Mouse (Mus musculus) gastrocnemius, postnatal 25 days (tissue): ENCODE measurements around the gene Armc8. TPM values are rescaled to one million over a fixed set of nuclear protein-coding genes. Genes with fewer than 3 reads are reported as not detected.
"Not testable (repeated sequence)": the region's sequence is repeated elsewhere in the genome, so short reads cannot be mapped to it uniquely, and the experiment has no call there.

ENCODE experiments used
- DNase-seq: peaks from one replicate; pipeline ENCODE4 v3.0.0; 2022
- long read RNA-seq, 2 experiments: library from polyadenylated mRNA; stranded (forward); transcript quantifications; one replicate each; pipeline ENCODE4 v2.0.0; 2021
- total RNA-seq, 2 experiments: library from RNA; stranded (reverse); gene quantifications; 1 replicate in 1 of 2; 2 replicates in 1 of 2; pipeline ENCODE4 v1.2.3; 2021

Armc8 gene
- 10 to 100 TPM; 24.3 to 26.8 TPM for total RNA-seq
- long read RNA-seq, experiment 1, full-length matches to known transcripts, result 5 of 41 reads
- long read RNA-seq, experiment 1, partial matches to known transcripts, result 21 of 41 reads
- long read RNA-seq, experiment 1, other reads (novel, unspliced or antisense), result 15 of 41 reads
- long read RNA-seq, experiment 2, full-length matches to known transcripts, result 12 of 36 reads
- long read RNA-seq, experiment 2, partial matches to known transcripts, result 7 of 36 reads
- long read RNA-seq, experiment 2, other reads (novel, unspliced or antisense), result 17 of 36 reads

- DNase-seq, result peak; percentile 89
Measured at GRCm38 (mm10) chr9:99568347-99569070, at the start of gene Armc8. Gene Armc8, minus strand, starts transcription at chr9:99568899.

- no peak for DNase-seq
Measured at GRCm38 (mm10) chr9:99612202-99612601, 43.5 kb upstream of the Armc8 start, which contains the start of gene A4gnt. Gene A4gnt, plus strand, starts transcription at chr9:99612502.

GRCm38 (mm10) chr9:99603566-99603965, 34.9 kb upstream of the Armc8 start:
- no peak for DNase-seq

GRCm38 (mm10) chr9:99599127-99599526, 30.4 kb upstream of the Armc8 start:
- not testable (repeated sequence) for DNase-seq

- DNase-seq, result no peak
Measured at GRCm38 (mm10) chr9:99591144-99591543, 22.4 kb upstream of the Armc8 start.

GRCm38 (mm10) chr9:99587505-99588202, 19.0 kb upstream of the Armc8 start:
- peak; percentile 26 for DNase-seq

GRCm38 (mm10) chr9:99580655-99581054, 12.0 kb upstream of the Armc8 start:
- no peak for DNase-seq

- DNase-seq, result peak; percentile 86
Measured at GRCm38 (mm10) chr9:99575677-99576480, 7.2 kb upstream of the Armc8 start, which contains the start of gene Dbr1. Gene Dbr1, plus strand, starts transcription at chr9:99575799.

- no peak for DNase-seq
Measured at GRCm38 (mm10) chr9:99569071-99569397, 335 bp upstream of the Armc8 start.

GRCm38 (mm10) chr9:99568023-99568346, 714 bp downstream of the Armc8 start:
- DNase-seq, result no peak

GRCm38 (mm10) chr9:99563714-99564113, 5.0 kb downstream of the Armc8 start:
- peak; percentile 30 for DNase-seq

- no peak for DNase-seq
Measured at GRCm38 (mm10) chr9:99560389-99560788, 8.3 kb downstream of the Armc8 start.

- DNase-seq, result no peak
Measured at GRCm38 (mm10) chr9:99559557-99559904, 9.2 kb downstream of the Armc8 start.

GRCm38 (mm10) chr9:99558824-99559556, 9.7 kb downstream of the Armc8 start:
- DNase-seq, result no peak

GRCm38 (mm10) chr9:99557580-99558300, 11.0 kb downstream of the Armc8 start:
- no peak for DNase-seq

- DNase-seq, result no peak
Measured at GRCm38 (mm10) chr9:99555253-99555652, 13.4 kb downstream of the Armc8 start.

GRCm38 (mm10) chr9:99554052-99554451, 14.6 kb downstream of the Armc8 start:
- DNase-seq, result no peak

- DNase-seq, result no peak
Measured at GRCm38 (mm10) chr9:99553049-99553448, 15.7 kb downstream of the Armc8 start.

- no peak for DNase-seq
Measured at GRCm38 (mm10) chr9:99552068-99552467, 16.6 kb downstream of the Armc8 start.

- no peak for DNase-seq
Measured at GRCm38 (mm10) chr9:99546259-99546658, 22.4 kb downstream of the Armc8 start.

- DNase-seq, result no peak
Measured at GRCm38 (mm10) chr9:99531865-99532264, 36.8 kb downstream of the Armc8 start.
